Mouse (Mus musculus): ENCODE data around the gene Tdp2. TPM values are rescaled to one million over a fixed set of nuclear protein-coding genes. Genes with fewer than 3 reads are reported as not detected.

Tdp2 gene
- polyA plus RNA-seq, 1 experiment from 2014 or later: 19.5 TPM

GRCm38 (mm10) chr13:24880704-24881103 lies 49.2 kb downstream of the Tdp2 start:
- Histone ChIP-seq H3K79me2 (ENCODE audit: inconsistent target) (no peaks in the 10 kb centered on the region), H3K4me3 (ENCODE audit: inconsistent target) (no peak overlapping the region), H3K36me3 (ENCODE audit: inconsistent target) (no peaks in the 10 kb centered on the region), H3K27ac (no peak overlapping the region)
- 95% methylated on average over 5 of the region's 5 CpGs for WGBS (ENCODE audit: missing documents)

DNA sequence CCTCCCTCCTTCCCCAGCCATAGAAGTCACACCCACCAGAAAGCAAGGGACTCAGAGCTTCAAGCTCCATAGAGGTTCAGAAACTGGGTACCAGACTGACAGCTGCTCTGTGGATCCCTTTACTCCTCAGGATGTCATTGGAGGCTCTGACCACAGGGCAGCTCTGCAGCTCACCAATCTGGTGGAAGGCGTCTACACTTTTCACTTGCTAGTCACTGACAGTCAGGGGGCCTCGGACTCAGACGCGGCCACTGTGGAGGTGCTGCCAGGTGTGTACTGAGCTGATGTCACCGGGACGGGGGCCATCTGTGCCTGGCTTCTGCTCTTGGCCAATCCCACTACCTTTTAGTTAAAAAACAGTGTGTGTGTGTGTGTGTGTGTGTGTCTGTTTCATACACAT lies 50.9 kb downstream of the Tdp2 start:
- H3K27ac ChIP-seq: no peak overlapping the region
- no peak overlapping the region for H3K4me3 ChIP-seq (ENCODE audit: inconsistent target)
- H3K36me3 ChIP-seq (ENCODE audit: inconsistent target): no peaks in the 10 kb centered on the region
- no peaks in the 10 kb centered on the region for H3K79me2 ChIP-seq (ENCODE audit: inconsistent target)
- WGBS (ENCODE audit: missing documents): 96% methylated on average over 6 of the region's 6 CpGs

- no peak overlapping the region for H3K27ac ChIP-seq
- WGBS (ENCODE audit: missing documents): 91% methylated on average over 1 of the region's 1 CpGs
- no peaks in the 10 kb centered on the region for H3K79me2 ChIP-seq (ENCODE audit: inconsistent target)
- no peak overlapping the region for H3K4me3 ChIP-seq (ENCODE audit: inconsistent target)
- H3K36me3 ChIP-seq (ENCODE audit: inconsistent target): no peaks in the 10 kb centered on the region
These were observed 58.1 kb downstream of the Tdp2 start for GRCm38 (mm10) chr13:24889554-24889953.

Other genes starting within 250 kb of the Tdp2 start
- gene Ripor2, start 249.5 kb upstream of the Tdp2 start, polyA plus RNA-seq (2018): 0.46 to 2.3 TPM (median 1.3 TPM) in 3 replicates
- not detected in 3 replicates for gene Armh2, start 90.4 kb upstream of the Tdp2 start, polyA plus RNA-seq (2018)
- gene Gmnn, start 69.8 kb upstream of the Tdp2 start, polyA plus RNA-seq (2018): 31.4 to 90.9 TPM (median 48.0 TPM) in 3 replicates
- gene BC005537, start 30.0 kb upstream of the Tdp2 start, polyA plus RNA-seq (2018): 285 to 668 TPM (median 308 TPM) in 3 replicates
- 55.9 to 94.5 TPM (median 88.0 TPM) in 3 replicates for gene Acot13, start 139 bp upstream of the Tdp2 start, polyA plus RNA-seq (2018)
- gene D130043K22Rik, start 13.5 kb downstream of the Tdp2 start, polyA plus RNA-seq (2018): not detected in 3 replicates
- 0.52 to 0.66 TPM (median 0.62 TPM) in 3 replicates for gene Aldh5a1, start 106.0 kb downstream of the Tdp2 start, polyA plus RNA-seq (2018)
- gene Gpld1, start 111.5 kb downstream of the Tdp2 start, polyA plus RNA-seq (2018): 0.20 to 0.33 TPM in 2 of 3 replicates, not detected in the other
- gene Mrs2, start 188.7 kb downstream of the Tdp2 start, polyA plus RNA-seq (2018): 13.4 to 13.7 TPM (median 13.6 TPM) in 3 replicates
- not detected in 3 replicates for gene Dcdc2a, start 224.3 kb downstream of the Tdp2 start, polyA plus RNA-seq (2018)

Measured in macrophage (primary cell).